ENCODE assay signal across 20 mouse cellular contexts in genomic region chr4:153542631-153543031, GRCm38 (mm10).
DNase-seq lines count a peak whose midpoint lies in the region; ATAC-seq and TF ChIP-seq lines count a peak whose summit lies in the region.
"Had no signal": no experiment of that assay in that cellular context is flagged by ENCODE, and none has a peak within 500 bp of the region (broad histone marks: within the 10 kb centered on the region; RNA-seq: fewer than 3 reads in every experiment).

No protein-coding gene starts in this region.

- TF ChIP-seq POLR2A in kidney, adult 2 months (IDR thresholded peaks at IDR 0.05; ENCODE audit: low read depth, low read length), result no peak

- no peak overlapping the region for H3K4me3 ChIP-seq in kidney, embryonic 15.5 days (replicated peaks)
- no peak overlapping the region for H3K4me3 ChIP-seq in kidney, adult 2 months (ENCODE audit: insufficient read depth, low read depth, low read length)
- H3K4me3 ChIP-seq in neural tube, embryonic 15.5 days (replicated peaks), result no peak overlapping the region
- H3K4me3 ChIP-seq: embryonic facial prominence, embryonic 10.5 days; forebrain, embryonic 13.5 days; gastrocnemius, adult 2 months; heart, embryonic 12.5 days; hindbrain, embryonic 10.5 days had no signal

- H3K4me2 ChIP-seq in kidney, embryonic 15.5 days, result peak overlapping the region; percentile 43
- H3K4me2 ChIP-seq in neural tube, embryonic 15.5 days, result no peak overlapping the region
- H3K4me2 ChIP-seq: forebrain, embryonic 13.5 days; heart, embryonic 12.5 days had no signal

- DNase-seq in kidney, adult 2 months, result no peak
- peak; percentile 33 for DNase-seq in kidney, postnatal 14 days
- no peak for DNase-seq in kidney, adult 9 months
- DNase-seq in mesoderm, embryonic 11.5 days (ENCODE audit: low read depth, low spot score), result peak; percentile 30
- no peak for DNase-seq in liver
- no peak for DNase-seq in frontal cortex, postnatal 10 days (ENCODE audit: low spot score in 2 of 2)
- DNase-seq: adrenal gland, adult 8-10 months; adrenal gland, postnatal 36 days; cerebellum, adult 2 months; cerebellum, postnatal 10 days; forebrain, postnatal 0 days; gastrocnemius, adult 2 months; gastrocnemius, postnatal 25 days had no signal

- peaks cover 31% of the 10 kb centered on the region for H3K4me1 ChIP-seq in kidney, embryonic 15.5 days
- no peaks in the 10 kb centered on the region for H3K4me1 ChIP-seq in kidney, adult 2 months (ENCODE audit: control insufficient read depth, insufficient read depth, low read length)
- H3K4me1 ChIP-seq in neural tube, embryonic 15.5 days, result peaks cover 62% of the 10 kb centered on the region
- H3K4me1 ChIP-seq: heart, embryonic 12.5 days had no signal

- H3K9me3 ChIP-seq in kidney, embryonic 15.5 days (replicated peaks), result no peaks in the 10 kb centered on the region
- no peaks in the 10 kb centered on the region for H3K9me3 ChIP-seq in neural tube, embryonic 15.5 days (replicated peaks)
- H3K9me3 ChIP-seq: embryonic facial prominence, embryonic 10.5 days; forebrain, embryonic 13.5 days; heart, embryonic 12.5 days; hindbrain, embryonic 10.5 days had no signal

- no peaks in the 10 kb centered on the region for H3K36me3 ChIP-seq in kidney, embryonic 15.5 days
- H3K36me3 ChIP-seq in kidney, adult 2 months (ENCODE audit: control insufficient read depth, insufficient read depth, low read length), result no peaks in the 10 kb centered on the region
- H3K36me3 ChIP-seq in neural tube, embryonic 15.5 days, result no peaks in the 10 kb centered on the region
- H3K36me3 ChIP-seq: embryonic facial prominence, embryonic 10.5 days; G1E; heart, embryonic 12.5 days; hindbrain, embryonic 10.5 days had no signal

- ATAC-seq in kidney, embryonic 15.5 days (replicated peaks; ENCODE audit: low FRiP score), result peak; percentile 66; the same call in 1 of the 2 replicates
- no peak for ATAC-seq in neural tube, embryonic 15.5 days (ENCODE audit: low FRiP score)
- ATAC-seq: forebrain, embryonic 13.5 days; forebrain, postnatal 0 days had no signal

- H3K9ac ChIP-seq in kidney, embryonic 15.5 days, result no peak overlapping the region
- no peak overlapping the region for H3K9ac ChIP-seq in neural tube, embryonic 15.5 days (replicated peaks)
- H3K9ac ChIP-seq: forebrain, embryonic 13.5 days; forebrain, postnatal 0 days; heart, embryonic 12.5 days had no signal

- H3K27me3 ChIP-seq in kidney, embryonic 15.5 days, result peaks cover 26% of the 10 kb centered on the region
- H3K27me3 ChIP-seq in kidney, adult 2 months (replicated peaks; ENCODE audit: control insufficient read depth, insufficient read depth, low read length), result no peaks in the 10 kb centered on the region
- H3K27me3 ChIP-seq in neural tube, embryonic 15.5 days (replicated peaks), result no peaks in the 10 kb centered on the region

- no peak overlapping the region for H3K27ac ChIP-seq in kidney, embryonic 15.5 days
- no peak overlapping the region for H3K27ac ChIP-seq in kidney, adult 2 months (ENCODE audit: insufficient read depth, low read depth, low read length)
- H3K27ac ChIP-seq in neural tube, embryonic 15.5 days (replicated peaks), result peak overlapping the region; percentile 28
- H3K27ac ChIP-seq: embryonic facial prominence, embryonic 10.5 days; forebrain, embryonic 13.5 days; gastrocnemius, adult 2 months; hindbrain, embryonic 10.5 days had no signal

- TF ChIP-seq CTCF in kidney, adult 2 months (conservative IDR thresholded peaks at IDR 0.05; ENCODE audit: insufficient read depth, insufficient read length, low read depth, low read length), result no peak

- 15% methylated on average over 13 of the region's 13 CpGs for WGBS in kidney, embryonic 15.5 days
- 9% methylated on average over 13 of the region's 13 CpGs for WGBS in kidney, adult 2 months
- WGBS in neural tube, embryonic 15.5 days, result 37% methylated on average over 13 of the region's 13 CpGs

Comparison
In these comparisons a context has a peak if more than half of its experiments do, and no peak if none do; other contexts are left out.
1. DNase-seq: peak in kidney, postnatal 14 days (single experiment) and mesoderm, embryonic 11.5 days (single experiment); none in kidney, adult 2 months (single experiment), kidney, adult 9 months (single experiment), liver (single experiment) and frontal cortex, postnatal 10 days (0 of 2).